28 mouse cellular contexts compared by ENCODE assay signal in the genomic region with DNA sequence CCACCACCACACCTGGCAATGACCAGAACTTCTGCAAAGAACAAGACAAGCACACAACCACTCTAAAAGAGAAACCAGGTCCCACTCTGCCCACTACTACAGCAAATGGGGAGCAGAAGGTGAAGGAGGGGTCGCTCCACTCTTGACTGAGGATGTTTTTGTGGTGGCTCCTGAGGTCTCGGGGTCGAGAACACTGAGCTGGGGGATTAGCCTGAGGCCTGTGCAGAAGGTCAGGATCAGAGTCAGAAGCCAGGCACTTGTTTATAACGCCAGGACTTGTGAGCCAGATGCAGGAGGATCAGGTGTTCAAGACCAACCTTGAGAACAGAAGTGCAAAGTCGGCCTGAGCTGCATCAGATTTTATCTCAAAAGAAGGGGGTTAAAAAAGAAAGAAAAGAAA. TPM values are rescaled to one million over a fixed set of nuclear protein-coding genes. Genes with fewer than 3 reads are reported as not detected.
DNase-seq lines count a peak whose midpoint lies in the region; ATAC-seq and TF ChIP-seq lines count a peak whose summit lies in the region.
"Had no signal": no experiment of that assay in that cellular context is flagged by ENCODE, and none has a peak within 500 bp of the region (broad histone marks: within the 10 kb centered on the region; RNA-seq: fewer than 3 reads in every experiment).

No protein-coding gene starts in this region.

- H3K27ac ChIP-seq in heart, adult 2 months: peak overlapping the region; percentile 36; the same call in 1 of the 2 replicates
- H3K27ac ChIP-seq in spleen, adult 2 months (ENCODE audit: insufficient read depth, low read length): peak overlapping the region; percentile 42
- H3K27ac ChIP-seq in midbrain, embryonic 13.5 days: no peak overlapping the region
- H3K27ac ChIP-seq in hindbrain, postnatal 0 days: no peak overlapping the region
- H3K27ac ChIP-seq: embryonic facial prominence, embryonic 10.5 days; embryonic facial prominence, embryonic 15.5 days; forebrain, embryonic 12.5 days; hindbrain, embryonic 15.5 days; liver, embryonic 14.5 days; lung, embryonic 15.5 days; neural tube, embryonic 13.5 days had no signal

- H3K79me2 ChIP-seq in heart, adult 2 months (replicated peaks; ENCODE audit: control insufficient read depth, insufficient read depth, low read length): no peaks in the 10 kb centered on the region

- H3K4me3 ChIP-seq in heart, adult 2 months: no peak overlapping the region
- no peak overlapping the region for H3K4me3 ChIP-seq in spleen, adult 2 months (ENCODE audit: extremely low read depth, insufficient read depth, insufficient read length)
- no peak overlapping the region for H3K4me3 ChIP-seq in midbrain, embryonic 13.5 days (replicated peaks)
- no peak overlapping the region for H3K4me3 ChIP-seq in hindbrain, postnatal 0 days (ENCODE audit: low read length)
- H3K4me3 ChIP-seq: embryonic facial prominence, embryonic 10.5 days; embryonic facial prominence, embryonic 15.5 days; forebrain, embryonic 12.5 days; hindbrain, embryonic 15.5 days; lung, embryonic 15.5 days; neural tube, embryonic 13.5 days had no signal

- WGBS in heart, adult 2 months: 82% methylated on average over 5 of the region's 5 CpGs
- WGBS in spleen, adult 2 months: 34% methylated on average over 5 of the region's 5 CpGs
- 64% methylated on average over 5 of the region's 5 CpGs for WGBS in midbrain, embryonic 13.5 days
- 81% methylated on average over 5 of the region's 5 CpGs for WGBS in hindbrain, postnatal 0 days

- H3K9ac ChIP-seq in heart, adult 2 months (ENCODE audit: low read depth, low read length): no peak overlapping the region
- H3K9ac ChIP-seq in midbrain, embryonic 13.5 days (replicated peaks): no peak overlapping the region
- no peak overlapping the region for H3K9ac ChIP-seq in hindbrain, postnatal 0 days (replicated peaks; ENCODE audit: low read length)
- H3K9ac ChIP-seq: embryonic facial prominence, embryonic 15.5 days; forebrain, embryonic 12.5 days; forebrain, postnatal 0 days; hindbrain, embryonic 15.5 days; liver, embryonic 14.5 days; lung, embryonic 15.5 days; neural tube, embryonic 13.5 days had no signal

- no peak overlapping the region for H3K4me2 ChIP-seq in midbrain, embryonic 13.5 days (replicated peaks)
- H3K4me2 ChIP-seq in hindbrain, postnatal 0 days (ENCODE audit: low read depth, low read length): no peak overlapping the region
- H3K4me2 ChIP-seq: embryonic facial prominence, embryonic 15.5 days; forebrain, embryonic 12.5 days; hindbrain, embryonic 15.5 days; lung, embryonic 15.5 days; midbrain, embryonic 11.5 days; neural tube, embryonic 13.5 days had no signal

- H3K27me3 ChIP-seq in heart, adult 2 months (ENCODE audit: control insufficient read depth, insufficient read depth, low read length): no peaks in the 10 kb centered on the region
- H3K27me3 ChIP-seq in spleen, adult 2 months (ENCODE audit: control insufficient read depth, insufficient read depth, low read length): no peaks in the 10 kb centered on the region
- H3K27me3 ChIP-seq in midbrain, embryonic 13.5 days: no peaks in the 10 kb centered on the region
- no peaks in the 10 kb centered on the region for H3K27me3 ChIP-seq in hindbrain, postnatal 0 days (ENCODE audit: insufficient read depth, low read length)
- H3K27me3 ChIP-seq: embryonic facial prominence, embryonic 15.5 days; forebrain, embryonic 12.5 days; hindbrain, embryonic 15.5 days; lung, embryonic 15.5 days; neural tube, embryonic 13.5 days; Patski had no signal

- TF ChIP-seq EP300 in heart, adult 2 months (IDR thresholded peaks at IDR 0.05; ENCODE audit: insufficient read depth, low read depth, low read length): no peak

- no peaks in the 10 kb centered on the region for H3K36me3 ChIP-seq in heart, adult 2 months (ENCODE audit: control insufficient read depth, insufficient read depth, low read length)
- H3K36me3 ChIP-seq in spleen, adult 2 months (ENCODE audit: control insufficient read depth, insufficient read depth, low read length): no peaks in the 10 kb centered on the region
- no peaks in the 10 kb centered on the region for H3K36me3 ChIP-seq in midbrain, embryonic 13.5 days
- no peaks in the 10 kb centered on the region for H3K36me3 ChIP-seq in hindbrain, postnatal 0 days (ENCODE audit: insufficient read depth, low read length)
- H3K36me3 ChIP-seq: embryonic facial prominence, embryonic 10.5 days; embryonic facial prominence, embryonic 15.5 days; forebrain, embryonic 12.5 days; hindbrain, embryonic 15.5 days; lung, embryonic 15.5 days; neural tube, embryonic 13.5 days had no signal

- DNase-seq in heart, adult 2 months: no peak
- no peak for DNase-seq in heart, postnatal 4 days
- no peak for DNase-seq in spleen, adult 2 months (ENCODE audit: low read depth in 1 of 2, low spot score in 2 of 2)
- DNase-seq in spleen, adult 12 weeks (ENCODE audit: low spot score): no peak
- peak; percentile 60 for DNase-seq in thymus, postnatal 25 days
- DNase-seq in hindbrain, postnatal 0 days (ENCODE audit: low spot score): no peak
- DNase-seq: adrenal gland, postnatal 14 days; cerebellum, adult 18-20 months; cerebellum, postnatal 25 days; forebrain, postnatal 0 days; gastrocnemius, postnatal 10 days; kidney, adult 18-20 months; kidney, postnatal 36 days; layer of hippocampus, postnatal 36 days; liver; right cerebral cortex, postnatal 4 days had no signal

- ATAC-seq in granulocyte monocyte progenitor cell, adult 5-6 weeks (replicated peaks; ENCODE audit: poor library complexity, severe bottlenecking): 0 out of 2 replicates have a peak, but pooled peaks have one; percentile 4
- ATAC-seq in midbrain, embryonic 13.5 days: no peak
- no peak for ATAC-seq in hindbrain, postnatal 0 days
- ATAC-seq: forebrain, postnatal 0 days; Patski had no signal

- intact Hi-C loops in heart, adult 2 months (cut with DNase I): no loop called here

- TF ChIP-seq CTCF in heart, adult 2 months (IDR thresholded peaks at IDR 0.05): no peak
- TF ChIP-seq CTCF in spleen, adult 2 months (IDR thresholded peaks at IDR 0.05; ENCODE audit: extremely low read depth, insufficient read depth, insufficient read length, insufficient replicate concordance): no peak
- TF ChIP-seq CTCF in hindbrain, postnatal 0 days (IDR thresholded peaks at IDR 0.05; ENCODE audit: low read depth): no peak

- TF ChIP-seq POLR2A in heart, adult 2 months (IDR thresholded peaks at IDR 0.05; ENCODE audit: insufficient read depth, low read depth, low read length): no peak
- TF ChIP-seq POLR2A in spleen, adult 2 months (IDR thresholded peaks at IDR 0.05; ENCODE audit: low read depth, low read length): no peak

- no peaks in the 10 kb centered on the region for H3K9me3 ChIP-seq in midbrain, embryonic 13.5 days
- no peaks in the 10 kb centered on the region for H3K9me3 ChIP-seq in hindbrain, postnatal 0 days (ENCODE audit: low read length)
- H3K9me3 ChIP-seq: embryonic facial prominence, embryonic 15.5 days; forebrain, embryonic 12.5 days; hindbrain, embryonic 15.5 days; lung, embryonic 15.5 days; neural tube, embryonic 13.5 days had no signal

- peaks cover 18% of the 10 kb centered on the region for H3K4me1 ChIP-seq in heart, adult 2 months (ENCODE audit: control insufficient read depth, insufficient read depth, low read length)
- H3K4me1 ChIP-seq in spleen, adult 2 months (ENCODE audit: control insufficient read depth, insufficient read depth, insufficient read length): peaks cover 21% of the 10 kb centered on the region; the same call in 1 of the 2 replicates
- no peaks in the 10 kb centered on the region for H3K4me1 ChIP-seq in midbrain, embryonic 13.5 days (replicated peaks)
- no peaks in the 10 kb centered on the region for H3K4me1 ChIP-seq in hindbrain, postnatal 0 days (ENCODE audit: insufficient read depth, low read length)
- H3K4me1 ChIP-seq: forebrain, embryonic 12.5 days; lung, embryonic 15.5 days; neural tube, embryonic 13.5 days had no signal

RNA-seq across cellular contexts. Expression of a gene that starts 3.6 kb away (rescaled TPM):
- 1 to 10 TPM; 1.1 to 1.2 TPM for total RNA-seq in heart, adult 2 months (2021)
- polyA plus RNA-seq in heart, adult 2 months (2012; rRNA removed): 2.4 TPM in 2 replicates
- 1 to 10 TPM; 3.5 to 4.6 TPM for total RNA-seq in heart, postnatal 4 days (2021)
- polyA plus RNA-seq in spleen, adult 2 months (2012; rRNA removed): 3.0 and 4.1 TPM in 2 replicates
- 0.53 and 2.8 TPM in 2 replicates for total RNA-seq in granulocyte monocyte progenitor cell, adult 5-6 weeks (2014; fragmentation: Nextera tagmentation)
- 1.7 and 2.2 TPM in 2 replicates for total RNA-seq in granulocyte monocyte progenitor cell, adult 5-6 weeks (2017)
- 0.17 and 0.31 TPM in 2 replicates for polyA plus RNA-seq in midbrain, embryonic 13.5 days (2015; fragmentation: Nextera tagmentation; extraction: Ambion mirVana)
- total RNA-seq in hindbrain, postnatal 0 days (2014; rRNA removed): 0.10 TPM in 1 of 2 replicates, not detected in the other
- 0.44 and 0.49 TPM in 2 replicates for polyA plus RNA-seq in hindbrain, postnatal 0 days (2015; fragmentation: Nextera tagmentation; extraction: Ambion mirVana)
- polyA plus RNA-seq: intestine, embryonic 14.5 days had no signal

RNA-seq across cellular contexts. Expression of a gene that starts 21.9 kb away (rescaled TPM):
- total RNA-seq in heart, adult 2 months (2021): 10 to 100 TPM; 12.7 to 14.2 TPM
- polyA plus RNA-seq in heart, adult 2 months (2012; rRNA removed): 4.4 and 7.4 TPM in 2 replicates
- 10 to 100 TPM; 16.0 to 19.7 TPM for total RNA-seq in heart, postnatal 4 days (2021)
- 2.0 and 2.1 TPM in 2 replicates for polyA plus RNA-seq in spleen, adult 2 months (2012; rRNA removed)
- 25.7 and 31.1 TPM in 2 replicates for total RNA-seq in granulocyte monocyte progenitor cell, adult 5-6 weeks (2014; fragmentation: Nextera tagmentation)
- 33.2 and 46.7 TPM in 2 replicates for total RNA-seq in granulocyte monocyte progenitor cell, adult 5-6 weeks (2017)
- 32.8 and 37.0 TPM in 2 replicates for polyA plus RNA-seq in midbrain, embryonic 13.5 days (2015; fragmentation: Nextera tagmentation; extraction: Ambion mirVana)
- 14.1 and 19.2 TPM in 2 replicates for total RNA-seq in hindbrain, postnatal 0 days (2014; rRNA removed)
- 38.1 and 41.6 TPM in 2 replicates for polyA plus RNA-seq in hindbrain, postnatal 0 days (2015; fragmentation: Nextera tagmentation; extraction: Ambion mirVana)

RNA-seq across cellular contexts. Expression of a gene that starts 40.3 kb away (rescaled TPM):
- 10 to 100 TPM; 21.5 to 27.9 TPM for total RNA-seq in heart, adult 2 months (2021)
- 44.4 and 57.0 TPM in 2 replicates for polyA plus RNA-seq in heart, adult 2 months (2012; rRNA removed)
- total RNA-seq in heart, postnatal 4 days (2021): 10 to 100 TPM; 32.7 to 33.4 TPM
- polyA plus RNA-seq in spleen, adult 2 months (2012; rRNA removed): 28.8 and 33.6 TPM in 2 replicates
- total RNA-seq in granulocyte monocyte progenitor cell, adult 5-6 weeks (2014; fragmentation: Nextera tagmentation): 8.4 and 33.0 TPM in 2 replicates
- 11.9 and 19.1 TPM in 2 replicates for total RNA-seq in granulocyte monocyte progenitor cell, adult 5-6 weeks (2017)
- polyA plus RNA-seq in midbrain, embryonic 13.5 days (2015; fragmentation: Nextera tagmentation; extraction: Ambion mirVana): 7.2 and 9.0 TPM in 2 replicates
- 26.4 and 41.9 TPM in 2 replicates for total RNA-seq in hindbrain, postnatal 0 days (2014; rRNA removed)
- polyA plus RNA-seq in hindbrain, postnatal 0 days (2015; fragmentation: Nextera tagmentation; extraction: Ambion mirVana): 10.3 and 12.2 TPM in 2 replicates

RNA-seq across cellular contexts. Expression of a gene that starts 50.8 kb away (rescaled TPM):
- 10 to 100 TPM; 72.7 to 73.0 TPM for total RNA-seq in heart, adult 2 months (2021)
- 82.8 and 85.3 TPM in 2 replicates for polyA plus RNA-seq in heart, adult 2 months (2012; rRNA removed)
- 10 to 100 TPM; 58.7 to 59.2 TPM for total RNA-seq in heart, postnatal 4 days (2021)
- 94.0 and 117 TPM in 2 replicates for polyA plus RNA-seq in spleen, adult 2 months (2012; rRNA removed)
- total RNA-seq in granulocyte monocyte progenitor cell, adult 5-6 weeks (2014; fragmentation: Nextera tagmentation): 97.0 and 99.2 TPM in 2 replicates
- total RNA-seq in granulocyte monocyte progenitor cell, adult 5-6 weeks (2017): 67.6 and 71.6 TPM in 2 replicates
- polyA plus RNA-seq in midbrain, embryonic 13.5 days (2015; fragmentation: Nextera tagmentation; extraction: Ambion mirVana): 48.0 and 59.8 TPM in 2 replicates
- 84.4 and 89.3 TPM in 2 replicates for total RNA-seq in hindbrain, postnatal 0 days (2014; rRNA removed)
- polyA plus RNA-seq in hindbrain, postnatal 0 days (2015; fragmentation: Nextera tagmentation; extraction: Ambion mirVana): 140 and 152 TPM in 2 replicates

Comparison
In these comparisons a context has a peak if more than half of its experiments do, and no peak if none do; other contexts are left out.
1. H3K27ac ChIP-seq: peak in heart, adult 2 months (single experiment) and spleen, adult 2 months (single experiment); none in midbrain, embryonic 13.5 days (single experiment) and hindbrain, postnatal 0 days (single experiment).